Mouse (Mus musculus) layer of hippocampus, adult 2 months (tissue): Measurements from ENCODE around the gene Tmem115. TPM values are rescaled to one million over a fixed set of nuclear protein-coding genes. Genes with fewer than 3 reads are reported as not detected.

Source experiments
- DNase-seq, 2 experiments: peaks; one replicate each; pipeline ENCODE4 v3.0.0; 2022; ENCODE audit warnings: low spot score in 2 of 2
- H3K27ac ChIP-seq: fragments of 200-600 bp; 2 replicates; pipeline ENCODE4 v1.8.1; 2022
- H3K4me3 ChIP-seq: fragments of 200-600 bp; 2 replicates; pipeline ENCODE4 v1.8.1; 2022; ENCODE audit warnings: mild to moderate bottlenecking
- CTCF ChIP-seq: fragments of 200-600 bp; conservative IDR thresholded peaks from 2 replicates; pipeline ENCODE4 v1.8.1; 2022; ENCODE audit warnings: antibody characterized with exemption, mild to moderate bottlenecking, moderate library complexity
- long read RNA-seq, 2 experiments: library from polyadenylated mRNA; stranded (forward); transcript quantifications; one replicate each; pipeline ENCODE4 v2.0.0; 2021; ENCODE audit warnings: borderline mapping rate in 2 of 2
- total RNA-seq, 2 experiments: library from RNA; stranded (reverse); gene quantifications; 2 replicates each; pipeline ENCODE4 v1.2.3; 2021

The Tmem115 gene
- total RNA-seq = 10 to 100 TPM; 35.8 to 41.0 TPM
- long read RNA-seq, experiment 1, transcript Tmem115-201 (2 exons, 2,194 nt) = major isoform, 44 of 48 reads
- long read RNA-seq, experiment 1, partial matches to known transcripts = 0 of 48 reads
- long read RNA-seq, experiment 1, other reads (novel, unspliced or antisense) = 4 of 48 reads
- long read RNA-seq, experiment 2, transcript Tmem115-201 (2 exons, 2,194 nt) = major isoform, 69 of 69 reads
- long read RNA-seq, experiment 2, partial matches to known transcripts = 0 of 69 reads
- long read RNA-seq, experiment 2, other reads (novel, unspliced or antisense) = 0 of 69 reads

DNA sequence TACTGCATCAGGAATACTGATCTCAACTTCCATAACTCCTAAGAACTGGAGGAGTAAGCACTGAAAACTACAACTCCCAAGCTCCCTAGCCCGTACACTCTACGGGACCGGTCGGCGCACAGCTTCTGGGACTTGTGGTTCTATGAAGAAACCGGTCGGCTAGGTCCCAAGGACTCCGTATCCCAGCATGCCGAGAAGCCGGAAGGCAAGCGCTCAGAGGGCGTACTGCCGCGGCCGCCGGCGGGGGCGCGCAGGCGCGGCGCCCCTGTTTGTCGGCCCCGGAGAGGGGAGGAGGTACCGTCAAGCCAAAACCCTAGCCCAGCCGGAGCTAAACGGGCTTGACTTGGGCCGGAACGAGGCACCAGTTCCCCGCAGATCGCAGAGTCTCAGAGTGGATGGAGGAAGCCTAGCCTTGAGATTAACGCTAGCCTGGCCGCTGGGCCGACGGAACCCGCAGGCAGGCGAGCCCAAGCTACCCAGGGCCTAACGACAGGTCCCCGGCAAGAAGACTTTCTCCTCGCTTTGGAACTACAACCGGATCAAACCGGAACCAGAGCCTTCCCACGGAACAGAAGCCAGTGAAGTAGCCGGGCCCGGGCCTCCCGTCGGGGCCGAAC lies at the start of gene Tmem115:
Gene Tmem115 (plus strand): TSS at position 155 of the 617 bp plus-strand sequence.
- peak within 1 kb of the TSS; percentile 96 for H3K27ac ChIP-seq
- peak within 1 kb of the TSS; percentile 70 for H3K4me3 ChIP-seq
- peak; percentile 65 for TF ChIP-seq CTCF
- DNase-seq = peak; percentile 93 to 98

DNA sequence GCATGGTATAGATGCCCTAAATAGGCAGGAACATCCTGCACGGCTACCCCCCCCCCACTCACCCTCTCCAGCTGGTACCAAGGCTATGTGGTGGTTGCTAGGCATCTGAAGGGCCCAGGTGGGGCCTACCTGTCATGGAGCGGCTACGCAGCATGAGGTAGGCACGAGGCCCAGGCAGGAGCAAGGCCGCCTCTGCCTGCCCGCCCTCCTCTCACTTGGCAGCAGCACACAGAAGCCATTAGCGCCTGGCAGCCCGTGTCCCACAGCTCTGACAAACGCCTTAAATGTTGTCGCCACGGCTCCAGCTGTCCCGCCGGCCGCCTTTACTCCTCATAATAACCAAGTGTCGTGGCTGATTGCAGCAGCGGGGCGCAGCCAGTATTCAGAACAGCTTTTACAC lies 49.4 kb upstream of the Tmem115 start:
- H3K27ac ChIP-seq = no peak overlapping the region
- H3K4me3 ChIP-seq = no peak overlapping the region
- DNase-seq = peak; percentile 19 to 50
- no peak for TF ChIP-seq CTCF

DNA sequence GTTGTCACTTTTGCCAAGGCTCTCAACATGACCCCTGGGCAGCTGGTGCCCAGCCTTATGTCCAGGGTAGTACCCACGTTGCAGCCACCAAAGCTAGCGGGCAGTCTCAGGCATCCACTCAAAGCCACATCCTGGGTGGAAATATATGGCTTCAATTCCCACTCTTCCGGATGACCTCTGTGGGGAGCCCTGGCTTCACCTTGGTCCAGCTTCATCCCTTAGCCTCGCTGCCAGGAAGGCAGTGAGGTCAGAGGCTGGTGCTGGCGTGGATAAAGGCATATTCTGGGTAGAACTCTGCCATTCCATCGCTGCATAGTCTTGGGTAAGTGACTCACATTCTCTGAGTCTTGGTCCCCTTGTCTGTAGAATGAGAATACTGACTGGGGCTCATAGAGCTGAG lies 49.0 kb upstream of the Tmem115 start:
- Histone ChIP-seq H3K27ac (no peak overlapping the region), H3K4me3 (no peak overlapping the region)
- DNase-seq = no peak
- TF ChIP-seq CTCF = no peak

DNA sequence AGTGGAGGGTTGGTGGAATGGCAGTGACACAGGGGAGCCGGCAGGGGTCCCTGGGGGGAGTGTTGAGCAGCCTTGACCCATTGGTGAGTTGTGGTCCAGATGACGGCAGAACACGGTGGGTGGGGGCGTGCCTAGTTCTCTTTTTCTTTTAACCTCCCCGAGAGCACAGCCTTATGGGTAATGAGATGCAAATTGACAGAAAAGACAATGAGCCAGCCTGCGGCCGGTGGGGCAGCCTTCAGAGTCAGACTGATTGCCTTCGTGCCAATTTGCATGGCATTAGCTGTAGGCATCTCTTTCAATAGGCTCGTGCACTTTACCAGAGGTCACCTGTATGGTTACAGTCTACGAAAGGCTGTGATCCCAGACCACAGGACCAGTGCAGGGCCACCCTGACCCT lies 47.7 kb upstream of the Tmem115 start:
- TF ChIP-seq CTCF = peak; percentile 9; the same call in 1 of the 2 replicates
- no peak overlapping the region for H3K27ac ChIP-seq
- no peak overlapping the region for H3K4me3 ChIP-seq
- DNase-seq = no peak

DNA sequence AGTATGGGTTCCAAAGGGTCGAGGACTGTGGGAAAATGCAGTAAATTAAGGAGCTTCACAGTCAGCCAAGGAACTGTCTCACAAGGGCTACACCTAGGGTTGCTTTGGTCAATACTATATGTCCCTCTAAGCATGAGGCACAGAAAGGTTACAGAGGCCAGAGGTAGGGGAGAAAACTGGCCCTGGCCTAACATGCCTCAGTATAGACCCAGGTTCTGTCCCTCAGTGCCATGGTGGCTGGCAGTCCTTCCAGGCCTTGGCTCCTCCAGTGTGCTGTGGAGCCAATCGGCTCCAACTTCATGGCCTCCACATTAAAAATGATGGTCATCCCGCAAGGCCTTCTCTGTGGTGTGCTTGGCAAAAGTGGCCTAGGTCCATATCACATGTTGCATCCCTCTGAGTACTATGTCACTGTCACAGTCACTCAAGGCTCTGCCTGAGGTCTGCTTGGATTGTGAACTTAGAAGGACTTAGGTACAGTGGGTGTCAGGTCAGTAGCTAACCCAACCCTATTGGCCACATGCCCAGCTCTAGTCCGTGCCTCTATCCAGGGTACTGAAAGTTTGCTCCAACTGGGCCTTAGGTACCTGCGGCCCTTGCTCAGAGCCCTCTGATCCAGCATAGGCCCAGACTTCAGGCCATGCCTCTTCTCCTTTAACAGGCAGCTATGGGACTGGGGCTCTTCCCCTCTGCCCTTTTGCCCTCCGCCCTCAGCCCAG lies 47.1 kb upstream of the Tmem115 start:
- no peak for TF ChIP-seq CTCF
- no peak overlapping the region for H3K27ac ChIP-seq
- H3K4me3 ChIP-seq = no peak overlapping the region
- no peak for DNase-seq

DNA sequence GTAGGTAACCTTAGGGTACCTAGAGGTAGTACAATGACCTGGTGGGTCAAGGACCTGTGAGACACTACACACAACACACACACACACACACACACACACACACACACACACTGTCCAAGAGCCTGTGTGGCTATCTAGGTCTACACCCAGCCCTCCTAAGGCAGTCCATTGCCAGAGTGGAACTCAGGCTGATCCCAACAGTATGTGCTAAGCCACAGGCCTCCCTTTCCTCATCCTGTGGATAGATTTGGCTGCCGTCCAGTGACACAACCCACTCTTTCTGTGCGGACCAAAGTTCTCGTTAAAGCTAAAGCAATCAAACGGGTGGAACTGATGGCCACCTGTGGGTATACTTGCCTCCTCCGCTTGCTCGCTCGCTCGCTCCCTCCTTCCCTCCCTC lies 43.6 kb upstream of the Tmem115 start:
- Histone ChIP-seq H3K4me3 (no peak overlapping the region), H3K27ac (no peak overlapping the region)
- no peak for TF ChIP-seq CTCF
- DNase-seq = no peak

DNA sequence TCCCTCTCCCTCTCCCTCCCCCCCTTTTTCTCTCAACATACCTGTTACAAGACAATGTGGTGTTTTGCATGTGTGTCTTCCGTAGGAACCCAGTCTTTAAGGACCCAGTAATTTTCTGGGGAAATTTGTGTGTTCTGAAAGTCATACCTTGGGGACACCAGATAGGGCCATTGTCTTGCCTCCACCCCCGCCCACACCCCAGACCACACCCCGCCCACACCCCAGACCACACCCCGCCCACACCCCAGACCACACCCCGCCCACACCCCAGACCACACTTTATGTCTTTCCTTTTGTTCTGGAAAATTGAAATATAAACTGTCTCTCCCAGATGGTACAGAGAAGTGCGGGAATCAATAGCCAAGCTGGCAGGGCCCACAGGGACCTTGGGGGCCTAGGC lies 43.1 kb upstream of the Tmem115 start:
- TF ChIP-seq CTCF = no peak
- Histone ChIP-seq H3K4me3 (no peak overlapping the region), H3K27ac (no peak overlapping the region)
- no peak for DNase-seq

DNA sequence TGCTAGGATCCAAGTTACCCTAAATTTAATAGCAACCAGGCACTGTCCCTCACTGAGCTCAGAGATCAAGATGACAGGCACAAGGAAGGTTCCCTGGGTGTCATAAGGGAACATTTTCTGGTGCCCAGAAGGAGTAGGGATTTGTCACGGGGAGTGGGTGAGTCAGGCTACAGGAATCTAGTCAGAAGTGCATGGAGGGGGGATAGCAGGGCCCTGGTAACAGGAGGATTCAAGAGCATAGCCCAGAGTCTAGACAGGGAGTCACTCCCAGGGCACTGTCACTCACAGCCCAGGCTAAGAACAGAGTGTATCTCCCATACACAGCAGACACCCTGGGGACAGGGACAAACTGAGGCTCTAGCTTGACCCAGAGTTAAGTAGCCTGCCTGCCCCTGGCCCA lies 40.2 kb upstream of the Tmem115 start:
- no peak overlapping the region for H3K4me3 ChIP-seq
- no peak for DNase-seq
- no peak overlapping the region for H3K27ac ChIP-seq
- no peak for TF ChIP-seq CTCF

DNA sequence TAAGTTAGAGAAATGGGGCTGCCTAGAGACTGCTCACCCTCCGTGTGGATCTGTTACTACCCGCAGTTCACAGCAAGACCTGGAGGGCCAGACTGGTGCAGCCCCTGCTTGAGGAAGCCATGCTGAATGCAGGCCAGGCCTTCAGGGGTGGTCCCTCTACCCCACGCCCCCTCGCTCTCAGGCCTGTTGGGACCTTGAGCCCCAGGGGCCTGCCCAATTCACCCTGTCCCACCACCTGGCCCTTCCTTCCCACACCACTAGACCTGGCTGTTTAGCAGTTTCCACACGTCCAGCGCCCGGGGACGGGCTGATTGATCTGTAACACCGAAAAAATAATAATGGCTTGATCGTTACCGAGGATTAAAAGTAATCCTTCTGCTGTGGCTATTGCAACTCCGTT lies 39.5 kb upstream of the Tmem115 start:
- Histone ChIP-seq H3K4me3 (no peak overlapping the region), H3K27ac (no peak overlapping the region)
- DNase-seq = no peak
- no peak for TF ChIP-seq CTCF

DNA sequence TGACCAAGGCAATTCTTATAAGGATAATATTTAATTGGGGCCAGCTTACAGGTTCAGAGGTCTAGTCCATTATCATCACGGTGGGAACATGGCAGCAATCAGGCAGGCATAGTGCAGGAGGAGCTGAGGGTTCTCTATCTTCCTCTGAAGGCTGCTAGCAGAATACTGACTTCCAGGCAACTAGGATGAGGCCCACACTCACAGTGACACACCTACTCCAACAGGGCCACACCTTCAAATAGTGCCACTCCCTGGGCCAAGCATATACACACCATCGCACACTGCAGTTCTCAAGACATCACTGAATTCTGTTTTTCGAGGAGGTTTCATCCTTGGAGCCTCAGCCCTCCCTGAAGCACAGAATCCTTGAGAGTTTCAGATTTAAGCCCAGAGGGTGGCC lies 37.4 kb upstream of the Tmem115 start:
- H3K4me3 ChIP-seq = no peak overlapping the region
- H3K27ac ChIP-seq = no peak overlapping the region
- no peak for DNase-seq
- no peak for TF ChIP-seq CTCF

DNA sequence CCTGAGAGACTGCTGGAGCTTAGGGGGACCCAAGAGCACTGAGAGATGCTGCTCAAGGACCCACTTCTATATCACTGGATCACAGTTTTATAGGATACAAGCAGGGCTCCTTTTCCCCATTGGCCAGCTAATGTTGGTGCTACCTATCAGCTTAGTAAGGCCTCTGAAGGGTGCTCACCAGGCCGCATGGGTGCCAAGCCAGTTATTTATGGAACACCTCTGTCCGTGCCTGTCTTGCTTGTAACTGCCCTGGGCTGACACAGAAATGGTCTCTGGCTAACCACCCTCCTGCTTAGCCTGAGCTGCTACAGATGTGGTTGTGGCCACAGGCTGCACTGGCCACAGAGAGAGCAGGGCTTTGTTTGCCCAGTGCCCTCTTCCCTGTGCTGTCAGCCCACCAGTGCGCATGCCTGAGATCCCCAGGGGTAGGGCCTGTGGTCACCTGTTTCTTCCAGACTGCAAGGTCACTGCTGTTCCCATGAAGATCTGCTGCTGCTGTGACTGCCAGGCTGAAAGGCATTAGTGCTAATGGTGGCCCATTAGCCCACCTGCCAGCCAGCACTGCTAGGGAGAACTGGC lies 32.9 kb upstream of the Tmem115 start:
- DNase-seq = no peak
- H3K4me3 ChIP-seq = no peak overlapping the region
- no peak for TF ChIP-seq CTCF
- no peak overlapping the region for H3K27ac ChIP-seq

DNA sequence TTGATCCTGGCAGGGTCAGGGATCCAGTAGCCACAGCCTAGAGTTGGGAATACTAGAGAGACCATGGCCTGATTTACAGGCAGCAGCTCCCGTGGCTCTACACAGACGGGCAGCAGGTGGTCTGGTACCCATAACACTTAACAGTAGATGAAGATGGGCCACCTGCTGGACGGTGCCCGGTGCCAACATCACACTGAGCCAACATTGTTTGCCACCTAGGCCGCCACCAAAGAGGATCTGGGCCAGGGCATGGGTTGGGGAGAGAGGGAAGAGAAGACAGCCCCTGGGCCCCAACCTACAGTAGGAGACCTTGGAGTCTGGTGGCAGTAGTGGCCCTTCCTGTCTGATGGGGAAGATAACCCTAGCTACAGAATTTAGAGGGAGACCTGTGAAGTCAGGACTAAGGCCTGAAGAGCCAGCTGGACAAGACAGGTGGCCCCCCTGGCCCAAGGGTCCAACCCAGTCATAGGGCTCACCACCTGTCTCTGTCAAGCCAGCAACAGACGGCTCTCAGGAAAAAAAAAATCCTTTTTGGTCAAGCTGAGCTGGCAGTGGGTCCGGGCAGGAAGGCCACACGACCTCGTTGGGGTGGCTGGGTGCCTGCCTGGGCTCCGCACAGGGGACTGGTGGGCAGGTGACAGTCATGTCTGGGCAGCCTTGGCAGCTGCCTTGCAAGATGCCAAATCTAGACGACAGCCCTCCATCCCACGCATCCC lies 31.5 kb upstream of the Tmem115 start:
- no peak overlapping the region for H3K27ac ChIP-seq
- no peak for DNase-seq
- TF ChIP-seq CTCF = no peak
- no peak overlapping the region for H3K4me3 ChIP-seq
